Mouse (Mus musculus) myocyte (in vitro differentiated cells): ENCODE results near the gene Naa38. TPM values are rescaled to one million over a fixed set of nuclear protein-coding genes. Genes with fewer than 3 reads are reported as not detected.

Source experiments
- H3K27me3 ChIP-seq: one replicate; pipeline ENCODE4 v1.6.1; 2011; ENCODE audit not compliant: control insufficient read depth, insufficient read depth, insufficient read length
- H3K36me3 ChIP-seq: one replicate; pipeline ENCODE4 v1.6.1; 2011; ENCODE audit not compliant: control insufficient read depth, insufficient read depth
- H3K4me2 ChIP-seq: one replicate; pipeline ENCODE4 v1.6.1; 2011; ENCODE audit warnings: low read depth, control low read depth
- H3K4me3 ChIP-seq: one replicate; pipeline ENCODE4 v1.5.1; 2011; ENCODE audit warnings: mild to moderate bottlenecking, control low read depth, moderate library complexity
- H3K79me2 ChIP-seq: one replicate; pipeline ENCODE4 v1.6.1; 2011; ENCODE audit not compliant: control insufficient read depth, insufficient read depth
- H3ac ChIP-seq: one replicate; pipeline ENCODE4 v1.6.1; 2011; ENCODE audit not compliant: control insufficient read depth, insufficient read length
- CEBPB ChIP-seq: IDR thresholded peaks from 2 replicates; pipeline ENCODE4 v1.6.1; 2011; ENCODE audit warnings: mild to moderate bottlenecking, moderate library complexity; ENCODE audit not compliant: poor library complexity, insufficient read depth, severe bottlenecking
- E2F4 ChIP-seq: IDR thresholded peaks from one replicate; pipeline ENCODE4 v1.6.1; 2011; ENCODE audit warnings: mild to moderate bottlenecking, control low read depth, moderate library complexity; ENCODE audit not compliant: insufficient read depth
- MAX ChIP-seq: IDR thresholded peaks from one replicate; pipeline ENCODE4 v1.6.1; 2011; ENCODE audit warnings: low read depth, mild to moderate bottlenecking, control low read depth
- MYOD1 ChIP-seq, 3 experiments: IDR thresholded peaks; one replicate each; pipeline ENCODE4 v1.6.1; 2011; ENCODE audit warnings: control low read depth in 2 of 3, low read depth in 2 of 3, mild to moderate bottlenecking in 2 of 3, moderate library complexity in 1 of 3; ENCODE audit not compliant: insufficient read length in 2 of 3, control insufficient read depth in 1 of 3
- MYOG ChIP-seq, 3 experiments: IDR thresholded peaks; one replicate each; pipeline ENCODE4 v1.6.1; 2011; ENCODE audit warnings: control low read depth in 2 of 3, low read depth in 2 of 3, mild to moderate bottlenecking in 2 of 3; ENCODE audit not compliant: insufficient read length in 2 of 3, control insufficient read depth in 1 of 3, insufficient read depth in 1 of 3
- POLR2A ChIP-seq: IDR thresholded peaks from one replicate; pipeline ENCODE4 v1.6.1; 2011; ENCODE audit warnings: low read depth, mild to moderate bottlenecking, control low read depth, moderate library complexity; ENCODE audit not compliant: insufficient read length
- POLR2AphosphoS2 ChIP-seq: IDR thresholded peaks from one replicate; pipeline ENCODE4 v1.6.1; 2011; ENCODE audit warnings: low read depth, control low read depth; ENCODE audit not compliant: insufficient read length
- REST ChIP-seq: IDR thresholded peaks from one replicate; pipeline ENCODE4 v1.6.1; 2011; ENCODE audit warnings: mild to moderate bottlenecking, control low read depth, moderate library complexity; ENCODE audit not compliant: insufficient read depth, insufficient read length
- SRF ChIP-seq: IDR thresholded peaks from one replicate; pipeline ENCODE4 v1.6.1; 2011; ENCODE audit warnings: low read depth; ENCODE audit not compliant: control insufficient read depth, insufficient read length
- TCF12 ChIP-seq: IDR thresholded peaks from one replicate; pipeline ENCODE4 v1.6.1; 2011; ENCODE audit warnings: mild to moderate bottlenecking, control low read depth; ENCODE audit not compliant: poor library complexity, insufficient read depth, severe bottlenecking
- TCF3 ChIP-seq: IDR thresholded peaks from one replicate; pipeline ENCODE4 v1.6.1; 2011; ENCODE audit warnings: low read depth, control low read depth; ENCODE audit not compliant: insufficient read length
- USF1 ChIP-seq: IDR thresholded peaks from one replicate; pipeline ENCODE4 v1.6.1; 2011; ENCODE audit warnings: low read depth, mild to moderate bottlenecking, control low read depth, moderate library complexity
- polyA plus RNA-seq: library from polyadenylated mRNA; unstranded; fragments of >200 nt; fragmentation: generic; extraction: Trizol; gene quantifications from one replicate; pipeline ENCODE4 v1.2.1, GENCODE M21; 2012; ENCODE audit warnings: missing spikeins

Gene Naa38
- polyA plus RNA-seq, 1 experiment, result 126 TPM

- Histone ChIP-seq H3K36me3 (peaks cover 30% of the 10 kb centered on the region), H3K4me2 (peak overlapping the region; percentile 96), H3ac (peak overlapping the region; percentile 69), H3K4me3 (peak overlapping the region; percentile 100), H3K79me2 (peaks cover 68% of the 10 kb centered on the region), H3K27me3 (no peaks in the 10 kb centered on the region)
- TF ChIP-seq MYOD1 (IDR thresholded peaks at IDR 0.05; ENCODE audit: control insufficient read depth in 1 of 3, insufficient read length in 2 of 3, low read depth in 2 of 3) (no peak), TCF3 (no peak), POLR2A (peak; percentile 22), E2F4 (no peak), TCF12 (no peak)
Observed at GRCm38 (mm10) chr11:69411073-69411535, 15.8 kb downstream of the Naa38 start.

- H3K36me3 ChIP-seq, result peaks cover 26% of the 10 kb centered on the region
Observed at GRCm38 (mm10) chr11:69411538-69412203, 16.4 kb downstream of the Naa38 start.

GRCm38 (mm10) chr11:69412548-69412947 lies 17.3 kb downstream of the Naa38 start:
- Histone ChIP-seq H3K27me3 (no peaks in the 10 kb centered on the region), H3K4me3 (peak overlapping the region; percentile 100), H3K79me2 (peaks cover 60% of the 10 kb centered on the region), H3K36me3 (peaks cover 19% of the 10 kb centered on the region), H3ac (peak overlapping the region; percentile 69), H3K4me2 (peak overlapping the region; percentile 96)
- TF ChIP-seq POLR2AphosphoS2 (peak; percentile 41), TCF12 (no peak)

More at GRCm38 (mm10) chr11:69411538-69412203, 16.4 kb downstream of the Naa38 start:
- peaks cover 68% of the 10 kb centered on the region for H3K79me2 ChIP-seq
- peak overlapping the region; percentile 96 for H3K4me2 ChIP-seq
- H3K4me3 ChIP-seq, result peak overlapping the region; percentile 100
- TF ChIP-seq TCF3 (no peak), MYOG (IDR thresholded peaks at IDR 0.05; ENCODE audit: control insufficient read depth in 1 of 3, insufficient read depth in 1 of 3, insufficient read length in 2 of 3, low read depth in 2 of 3) (peak in 1 of 3 experiments; percentile 1), MYOD1 (IDR thresholded peaks at IDR 0.05; ENCODE audit: control insufficient read depth in 1 of 3, insufficient read length in 2 of 3, low read depth in 2 of 3) (peak in 1 of 3 experiments; percentile 22), POLR2AphosphoS2 (peak; percentile 78), POLR2A (peak; percentile 58), SRF (no peak), USF1 (peak; percentile 39)
- H3ac ChIP-seq, result peak overlapping the region; percentile 69
- H3K27me3 ChIP-seq, result no peaks in the 10 kb centered on the region

- TF ChIP-seq POLR2AphosphoS2 (peak; percentile 66), CEBPB (no peak), MAX (no peak), MYOG (IDR thresholded peaks at IDR 0.05; ENCODE audit: control insufficient read depth in 1 of 3, insufficient read depth in 1 of 3, insufficient read length in 2 of 3, low read depth in 2 of 3) (no peak), TCF3 (no peak), POLR2A (peak; percentile 48), MYOD1 (IDR thresholded peaks at IDR 0.05; ENCODE audit: control insufficient read depth in 1 of 3, insufficient read length in 2 of 3, low read depth in 2 of 3) (no peak), USF1 (no peak), E2F4 (no peak), TCF12 (no peak), REST (no peak), SRF (no peak)
- Histone ChIP-seq H3ac (peak within 1 kb of the TSS; percentile 50), H3K79me2 (peaks cover 50% of the 10 kb centered on the region), H3K4me3 (peak within 1 kb of the TSS; percentile 100), H3K4me2 (peak within 1 kb of the TSS; percentile 96), H3K36me3 (peaks cover 13% of the 10 kb centered on the region), H3K27me3 (no peaks in the 10 kb centered on the region)
Observed at GRCm38 (mm10) chr11:69413221-69414181, 18.2 kb downstream of the Naa38 start, which contains the start of gene Kdm6b. Kdm6b (minus strand) TSS chr11:69413675.
